ENCODE assay signal across 9 mouse cellular contexts in genomic region chr1:73758110-73759061, GRCm38 (mm10).
DNase-seq lines count a peak whose midpoint lies in the region; ATAC-seq and TF ChIP-seq lines count a peak whose summit lies in the region.
"Had no signal": no experiment of that assay in that cellular context is flagged by ENCODE, and none has a peak within 500 bp of the region (broad histone marks: within the 10 kb centered on the region; RNA-seq: fewer than 3 reads in every experiment).

No protein-coding gene starts in this region.

- H3K9ac ChIP-seq in stomach, embryonic 14.5 days (replicated peaks; ENCODE audit: low read depth, low read length), result no peak overlapping the region
- H3K9ac ChIP-seq in stomach, postnatal 0 days (ENCODE audit: low read length), result no peak overlapping the region

- no peak overlapping the region for H3K4me3 ChIP-seq in stomach, embryonic 14.5 days (ENCODE audit: low read depth, low read length)
- H3K4me3 ChIP-seq in stomach, postnatal 0 days (ENCODE audit: low read depth, low read length), result no peak overlapping the region
- no peak overlapping the region for H3K4me3 ChIP-seq in gastrocnemius, adult 2 months

- no peak for TF ChIP-seq CTCF in stomach, postnatal 0 days (IDR thresholded peaks at IDR 0.05; ENCODE audit: low read depth)
- no peak for TF ChIP-seq CTCF in gastrocnemius, adult 2 months (IDR thresholded peaks at IDR 0.05)

- H3K27me3 ChIP-seq in stomach, embryonic 14.5 days (ENCODE audit: control insufficient read depth, insufficient read depth, low read length), result no peaks in the 10 kb centered on the region
- H3K27me3 ChIP-seq in stomach, postnatal 0 days (ENCODE audit: control insufficient read depth, insufficient read depth, low read length), result no peaks in the 10 kb centered on the region

- no peak overlapping the region for H3K4me2 ChIP-seq in stomach, embryonic 14.5 days (replicated peaks; ENCODE audit: low read depth, low read length)
- H3K4me2 ChIP-seq in stomach, postnatal 0 days (replicated peaks; ENCODE audit: low read depth), result no peak overlapping the region

- no peaks in the 10 kb centered on the region for H3K9me3 ChIP-seq in stomach, embryonic 14.5 days (ENCODE audit: control insufficient read depth, low read depth, low read length)
- no peaks in the 10 kb centered on the region for H3K9me3 ChIP-seq in stomach, postnatal 0 days (ENCODE audit: control insufficient read depth, low read length)

- DNase-seq in stomach, postnatal 0 days (ENCODE audit: low spot score), result no peak
- DNase-seq in gastrocnemius, adult 2 months, result peak; percentile 25
- DNase-seq in mesoderm, embryonic 11.5 days (ENCODE audit: low read depth, low spot score), result peak; percentile 86
- DNase-seq in T-cell, adult 2 months (ENCODE audit: low spot score), result no peak
- DNase-seq in spleen, adult 18-20 months, result no peak
- DNase-seq in B cell, adult 2 months, result no peak
- DNase-seq in kidney, postnatal 14 days, result no peak
- DNase-seq: liver had no signal

- H3K4me1 ChIP-seq in stomach, embryonic 14.5 days (ENCODE audit: control insufficient read depth, insufficient read depth, low read length), result 0 out of 2 replicates have a peak, but pooled peaks cover 3% of the 10 kb centered on the region
- H3K4me1 ChIP-seq in stomach, postnatal 0 days (replicated peaks; ENCODE audit: control insufficient read depth, insufficient read depth), result no peaks in the 10 kb centered on the region

- no peak for TF ChIP-seq EP300 in stomach, postnatal 0 days (optimal IDR thresholded peaks at IDR 0.05)

- H3K27ac ChIP-seq in stomach, embryonic 14.5 days (ENCODE audit: low read length), result no peak overlapping the region
- no peak overlapping the region for H3K27ac ChIP-seq in stomach, postnatal 0 days (replicated peaks)
- H3K27ac ChIP-seq in gastrocnemius, adult 2 months, result no peak overlapping the region

- WGBS in stomach, embryonic 14.5 days, result 32% methylated on average over 11 of the region's 11 CpGs
- WGBS in stomach, postnatal 0 days, result 48% methylated on average over 11 of the region's 11 CpGs

- no peaks in the 10 kb centered on the region for H3K36me3 ChIP-seq in stomach, embryonic 14.5 days (ENCODE audit: control insufficient read depth, insufficient read depth, low read length)
- no peaks in the 10 kb centered on the region for H3K36me3 ChIP-seq in stomach, postnatal 0 days (ENCODE audit: control insufficient read depth, insufficient read depth, low read length)

- intact Hi-C loops in gastrocnemius, adult 2 months (cut with DNase I), result no loop called here

- ATAC-seq in stomach, embryonic 14.5 days (ENCODE audit: insufficient number of reproducible peaks, insufficient read depth, low FRiP score, low read depth), result peak; percentile 69; the same call in 1 of the 2 replicates
- ATAC-seq in stomach, postnatal 0 days (ENCODE audit: low FRiP score, low TSS enrichment), result no peak

Comparison
In these comparisons a context has a peak if more than half of its experiments do, and no peak if none do; other contexts are left out.
1. DNase-seq: peak in gastrocnemius, adult 2 months (single experiment) and mesoderm, embryonic 11.5 days (single experiment); none in stomach, postnatal 0 days (single experiment), T-cell, adult 2 months (single experiment), spleen, adult 18-20 months (0 of 2), B cell, adult 2 months (0 of 2) and kidney, postnatal 14 days (single experiment).